Mouse (Mus musculus) right cerebral cortex, postnatal 4 days (tissue): ENCODE data around the gene Prickle2.

Experiments
- DNase-seq: peaks from one replicate; pipeline ENCODE4 v3.0.0-alpha.2; 2022

The Prickle2 gene

DNA sequence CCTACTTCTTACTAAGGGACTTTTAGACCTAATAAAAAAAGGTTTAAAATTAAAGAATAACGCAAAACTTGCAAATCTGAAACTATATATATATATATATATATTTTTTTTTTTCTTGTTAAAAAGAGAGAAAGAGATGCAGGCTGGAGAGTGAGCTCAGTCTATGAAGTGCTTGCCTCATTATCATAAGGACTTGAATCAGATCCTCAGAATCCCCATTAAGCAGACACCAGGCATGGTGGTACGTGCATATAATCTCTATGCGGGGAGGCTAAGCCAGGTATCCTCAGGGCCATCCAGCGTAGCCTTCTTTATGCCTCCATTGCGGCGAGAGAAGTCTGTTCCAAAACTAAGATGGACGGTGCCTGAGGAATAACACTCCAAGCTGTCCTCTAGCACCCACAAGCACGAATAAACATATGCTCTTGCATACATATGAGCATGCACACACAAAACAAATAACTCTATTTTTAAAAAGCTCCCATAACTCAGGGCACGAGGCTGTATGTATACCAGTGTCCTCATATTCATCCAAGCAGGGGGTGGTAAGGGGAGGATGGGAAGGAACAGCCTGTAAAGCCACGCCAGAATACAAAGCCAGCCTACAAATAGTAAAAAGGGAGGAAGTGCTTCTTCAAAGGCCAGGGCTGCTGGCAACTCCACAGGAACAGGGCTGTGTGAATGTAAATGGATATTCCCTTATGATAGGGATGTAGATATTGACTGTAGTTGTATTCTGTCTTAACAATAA is 358.5 kb downstream of the Prickle2 start:
- DNase-seq = peak; percentile 14

DNA sequence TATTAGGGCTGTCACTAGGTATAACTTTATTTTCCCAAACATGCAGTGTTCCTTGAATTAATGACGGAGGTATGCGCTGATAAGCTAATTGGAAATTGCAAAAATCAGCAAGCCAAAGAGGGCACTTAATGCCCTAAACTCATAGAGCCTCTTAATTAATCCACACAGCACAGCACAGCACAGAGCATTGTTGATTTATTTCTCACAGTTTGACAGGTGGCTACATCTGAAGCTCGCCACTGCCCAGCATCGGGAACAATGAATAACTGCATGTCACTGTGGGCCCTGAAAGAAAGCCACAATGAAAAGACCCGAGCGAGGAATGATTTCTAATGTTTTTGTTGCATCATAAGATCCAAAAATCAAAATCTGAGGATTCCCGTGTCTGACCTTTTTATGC is 359.2 kb downstream of the Prickle2 start:
- no peak for DNase-seq

DNA sequence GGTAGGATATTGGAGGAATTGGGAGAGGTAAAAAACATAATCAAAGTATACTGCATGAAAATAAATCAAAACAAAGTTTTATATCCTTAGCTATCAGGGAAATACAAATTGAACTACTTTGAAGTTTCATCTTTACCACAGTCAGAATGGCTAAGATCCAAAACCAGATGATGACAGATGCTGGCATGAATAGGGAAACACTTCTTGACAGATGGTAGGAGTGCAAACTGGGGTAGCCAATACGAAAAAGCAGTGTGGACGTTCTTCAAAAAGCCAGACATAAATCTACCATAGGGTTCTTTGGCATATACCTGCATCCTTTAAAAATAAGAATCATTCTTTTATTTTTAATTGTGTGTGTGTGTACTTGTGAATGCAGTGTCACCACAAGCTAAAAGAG is 360.8 kb downstream of the Prickle2 start:
- DNase-seq = no peak

DNA sequence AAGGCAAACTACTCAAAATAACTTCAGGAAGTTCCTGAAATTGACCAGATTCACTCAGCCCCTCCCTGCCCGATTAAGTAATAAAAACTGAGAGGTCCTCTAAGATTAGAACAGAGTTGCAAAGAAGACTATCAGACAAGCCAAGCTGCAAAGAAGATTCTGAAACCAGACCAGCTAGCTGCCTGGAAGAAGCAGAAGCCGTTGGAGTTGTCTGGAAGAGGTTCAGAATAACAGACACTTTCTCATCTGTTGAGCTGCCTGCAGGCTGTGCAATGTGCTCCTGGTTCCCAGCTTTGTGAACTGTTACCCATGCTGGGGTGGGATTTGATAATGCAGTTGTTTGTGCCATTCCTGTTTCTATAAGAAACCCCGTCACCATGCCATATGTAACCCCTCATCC is 361.4 kb downstream of the Prickle2 start:
- no peak for DNase-seq
